Mouse (Mus musculus) forebrain, embryonic 12.5 days (tissue): ENCODE measurements around the gene 4930522H14Rik. TPM values are rescaled to one million over a fixed set of nuclear protein-coding genes. Genes with fewer than 3 reads are reported as not detected.

Experiments
- ATAC-seq: fragments of 200-750 bp; cut with Nextera tagmentation; 2 replicates; pipeline ENCODE4 v1.8.0; 2017; ENCODE audit warnings: moderate TSS enrichment; ENCODE audit not compliant: low FRiP score
- H3K27ac ChIP-seq: fragments of 300-500 bp; sonication (generic); 2 replicates; pipeline ENCODE4 v1.5.1; 2016; ENCODE audit warnings: mild to moderate bottlenecking
- H3K27me3 ChIP-seq: fragments of 300-500 bp; sonication (generic); 2 replicates; pipeline ENCODE4 v1.6.1; 2016; ENCODE audit warnings: mild to moderate bottlenecking
- H3K36me3 ChIP-seq: fragments of 300-500 bp; sonication (generic); replicated peaks from 2 replicates; pipeline ENCODE4 v1.6.1; 2016; ENCODE audit warnings: mild to moderate bottlenecking
- H3K4me1 ChIP-seq: fragments of 300-500 bp; sonication (generic); 2 replicates; pipeline ENCODE4 v1.6.1; 2016
- H3K4me2 ChIP-seq: fragments of 300-500 bp; sonication (generic); 2 replicates; pipeline ENCODE4 v1.6.1; 2016; ENCODE audit warnings: mild to moderate bottlenecking, moderate library complexity
- H3K4me3 ChIP-seq: fragments of 300-500 bp; sonication (generic); replicated peaks from 2 replicates; pipeline ENCODE4 v1.5.1; 2016; ENCODE audit warnings: mild to moderate bottlenecking
- H3K9ac ChIP-seq: fragments of 300-500 bp; sonication (generic); 2 replicates; pipeline ENCODE4 v1.6.1; 2016; ENCODE audit warnings: mild to moderate bottlenecking
- H3K9me3 ChIP-seq: fragments of 300-500 bp; sonication (generic); 2 replicates; pipeline ENCODE4 v1.6.1; 2016
- WGBS: fragments of 180-500 bp; shearing (Covaris S2); methylation state at CpG from one replicate; pipeline ENCODE4 v1.1.7; 2016; 5-methylcytosine and 5-hydroxymethylcytosine counted together
- polyA plus RNA-seq: library from polyadenylated mRNA; unstranded; fragments of >200 nt; fragmentation: Nextera tagmentation; extraction: Ambion mirVana; gene quantifications from 2 replicates; pipeline ENCODE4 v1.2.1, GENCODE M21; 2016

The 4930522H14Rik gene
- polyA plus RNA-seq, 1 experiment from 2014 or later, result not detected

GRCm38 (mm10) chr4:109471606-109472005 is 59.5 kb downstream of the 4930522H14Rik start:
- peaks cover 10% of the 10 kb centered on the region for H3K4me1 ChIP-seq
- no peaks in the 10 kb centered on the region for H3K27me3 ChIP-seq
- no peaks in the 10 kb centered on the region for H3K9me3 ChIP-seq
- H3K4me3 ChIP-seq, result no peak overlapping the region
- ATAC-seq, result no peak
- peaks cover 11% of the 10 kb centered on the region; the same call in 1 of the 2 replicates for H3K36me3 ChIP-seq
- H3K4me2 ChIP-seq, result no peak overlapping the region
- H3K27ac ChIP-seq, result no peak overlapping the region
- H3K9ac ChIP-seq, result no peak overlapping the region

- H3K9me3 ChIP-seq, result no peaks in the 10 kb centered on the region
- H3K36me3 ChIP-seq, result peaks cover 8% of the 10 kb centered on the region; the same call in 1 of the 2 replicates
- no peak for ATAC-seq
- no peak overlapping the region for H3K4me2 ChIP-seq
- no peak overlapping the region for H3K27ac ChIP-seq
- no peak overlapping the region for H3K9ac ChIP-seq
- no peak overlapping the region for H3K4me3 ChIP-seq
- H3K4me1 ChIP-seq, result no peaks in the 10 kb centered on the region
- no peaks in the 10 kb centered on the region for H3K27me3 ChIP-seq
Measured at GRCm38 (mm10) chr4:109467687-109468086, 63.4 kb downstream of the 4930522H14Rik start.

- H3K9me3 ChIP-seq, result no peaks in the 10 kb centered on the region
- no peak overlapping the region for H3K9ac ChIP-seq
- H3K4me2 ChIP-seq, result no peak overlapping the region
- ATAC-seq, result no peak
- no peak overlapping the region for H3K4me3 ChIP-seq
- H3K36me3 ChIP-seq, result no peaks in the 10 kb centered on the region
- H3K4me1 ChIP-seq, result no peaks in the 10 kb centered on the region
- H3K27me3 ChIP-seq, result no peaks in the 10 kb centered on the region
- H3K27ac ChIP-seq, result no peak overlapping the region
Measured at GRCm38 (mm10) chr4:109463892-109464291, 67.2 kb downstream of the 4930522H14Rik start.

GRCm38 (mm10) chr4:109460421-109461179 is 70.5 kb downstream of the 4930522H14Rik start:
- Histone ChIP-seq H3K9ac (no peak overlapping the region), H3K27ac (no peak overlapping the region), H3K36me3 (no peaks in the 10 kb centered on the region), H3K4me2 (no peak overlapping the region), H3K27me3 (no peaks in the 10 kb centered on the region), H3K9me3 (no peaks in the 10 kb centered on the region), H3K4me1 (no peaks in the 10 kb centered on the region), H3K4me3 (no peak overlapping the region)
- no peak for ATAC-seq
- 70% methylated on average over 3 of the region's 3 CpGs for WGBS

GRCm38 (mm10) chr4:109456821-109457220 is 74.3 kb downstream of the 4930522H14Rik start:
- H3K4me1 ChIP-seq, result no peaks in the 10 kb centered on the region
- 93% methylated on average over 6 of the region's 6 CpGs for WGBS
- no peak overlapping the region for H3K9ac ChIP-seq
- no peak overlapping the region for H3K4me3 ChIP-seq
- peaks cover 2% of the 10 kb centered on the region; the same call in 1 of the 2 replicates for H3K36me3 ChIP-seq
- H3K27ac ChIP-seq, result no peak overlapping the region
- H3K9me3 ChIP-seq, result no peaks in the 10 kb centered on the region
- H3K4me2 ChIP-seq, result no peak overlapping the region
- no peak for ATAC-seq
- H3K27me3 ChIP-seq, result no peaks in the 10 kb centered on the region

Other genes starting within 250 kb of the 4930522H14Rik start
- gene Ttc39a, start 124.7 kb downstream of the 4930522H14Rik start, polyA plus RNA-seq, result 1.1 and 2.5 TPM in 2 replicates
- 49.1 and 53.8 TPM in 2 replicates for gene Rnf11, start 46.6 kb downstream of the 4930522H14Rik start, polyA plus RNA-seq
- gene Cdkn2c, start 135.9 kb upstream of the 4930522H14Rik start, polyA plus RNA-seq, result 12.6 and 13.9 TPM in 2 replicates
- 40.7 and 43.2 TPM in 2 replicates for gene Faf1, start 145.3 kb upstream of the 4930522H14Rik start, polyA plus RNA-seq